Mouse (Mus musculus): Measurements from ENCODE around the gene Foxa3. TPM values are rescaled to one million over a fixed set of nuclear protein-coding genes. Genes with fewer than 3 reads are reported as not detected.
"Not testable (repeated sequence)": the region's sequence is repeated elsewhere in the genome, so short reads cannot be mapped to it uniquely, and the experiment has no call there.

Gene Foxa3
- 0.09 and 0.19 TPM in 2 replicates for polyA plus RNA-seq (2016; fragmentation: Nextera tagmentation; extraction: Ambion mirVana)

GRCm38 (mm10) chr7:19023357-19023814, at the start of gene Foxa3:
TSS of gene Foxa3 (minus strand) at chr7:19023538.
- Histone ChIP-seq H3K9ac (peak within 1 kb of the TSS; percentile 91), H3K4me1 (peaks cover 19% of the 10 kb centered on the region), H3K27me3 (replicated peaks) (peaks cover 30% of the 10 kb centered on the region), H3K9me3 (no peaks in the 10 kb centered on the region), H3K36me3 (peaks cover under 1% of the 10 kb centered on the region; the same call in 1 of the 2 replicates), H3K4me3 (peak within 1 kb of the TSS; percentile 93), H3K27ac (no peak within 1 kb of the TSS), H3K4me2 (replicated peaks) (peak within 1 kb of the TSS; percentile 89)
- ATAC-seq (ENCODE audit: low FRiP score, low read depth), result peak; percentile 39
- WGBS, result 4% methylated on average over 30 of the region's 30 CpGs

DNA sequence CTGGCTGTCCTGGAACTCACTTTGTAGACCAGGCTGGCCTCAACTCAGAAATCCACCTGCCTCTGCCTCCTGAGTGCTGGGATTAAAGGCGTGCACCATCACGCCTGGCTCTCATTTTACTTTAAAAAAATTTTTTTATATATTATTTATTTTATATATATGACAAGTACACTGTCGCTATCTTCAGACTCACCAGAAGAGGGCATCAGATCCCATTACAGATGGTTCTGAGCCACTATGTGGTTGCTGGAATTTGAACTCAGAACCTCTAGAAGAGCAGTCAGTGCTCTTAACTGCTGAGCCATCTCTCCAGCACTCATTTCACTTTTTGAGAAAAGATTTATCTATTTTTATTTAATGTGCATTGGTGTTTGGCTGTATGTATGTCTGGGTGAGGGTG, 47.7 kb upstream of the Foxa3 start:
- not testable (repeated sequence) for H3K4me1 ChIP-seq; H3K4me3 ChIP-seq; H3K36me3 ChIP-seq; H3K27ac ChIP-seq; ATAC-seq (ENCODE audit: low FRiP score, low read depth); H3K9ac ChIP-seq; H3K9me3 ChIP-seq; H3K4me2 ChIP-seq (replicated peaks)
- 55% methylated on average over 3 of the region's 3 CpGs for WGBS
- H3K27me3 ChIP-seq (replicated peaks), result peaks cover 13% of the 10 kb centered on the region

DNA sequence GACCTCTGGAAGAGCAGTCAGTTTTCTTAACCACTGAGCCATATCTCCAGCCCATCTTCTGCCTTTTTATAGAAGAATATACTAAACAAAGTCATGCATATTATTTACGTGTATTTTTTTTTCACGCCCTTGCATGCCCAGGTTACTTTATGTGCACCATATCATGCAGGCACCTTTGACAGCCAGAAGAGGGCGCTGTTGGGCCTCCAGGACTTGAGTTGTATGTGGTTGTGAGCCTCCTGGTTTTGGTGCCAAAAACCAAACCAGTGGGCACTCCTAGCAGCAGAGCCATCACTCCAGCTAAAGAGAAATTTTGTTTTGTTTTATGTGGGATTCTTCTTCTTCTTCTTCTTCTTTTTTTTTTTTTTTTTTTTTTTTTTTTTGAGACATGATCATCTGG, 46.2 kb upstream of the Foxa3 start:
- 49% methylated on average over 3 of the region's 3 CpGs for WGBS
- no peak overlapping the region for H3K9ac ChIP-seq
- no peak overlapping the region for H3K4me2 ChIP-seq (replicated peaks)
- H3K27me3 ChIP-seq (replicated peaks), result peaks cover 28% of the 10 kb centered on the region
- ATAC-seq (ENCODE audit: low FRiP score, low read depth), result no peak
- no peaks in the 10 kb centered on the region for H3K4me1 ChIP-seq
- no peaks in the 10 kb centered on the region for H3K9me3 ChIP-seq
- H3K36me3 ChIP-seq, result no peaks in the 10 kb centered on the region
- H3K4me3 ChIP-seq, result no peak overlapping the region
- H3K27ac ChIP-seq, result no peak overlapping the region

- no peak overlapping the region for H3K4me2 ChIP-seq (replicated peaks)
- ATAC-seq (ENCODE audit: low FRiP score, low read depth), result no peak
- H3K9ac ChIP-seq, result no peak overlapping the region
- H3K4me1 ChIP-seq, result no peaks in the 10 kb centered on the region
- peaks cover 33% of the 10 kb centered on the region for H3K27me3 ChIP-seq (replicated peaks)
- no peak overlapping the region for H3K4me3 ChIP-seq
- H3K27ac ChIP-seq, result no peak overlapping the region
- WGBS, result 10% methylated on average over 2 of the region's 2 CpGs
- no peaks in the 10 kb centered on the region for H3K9me3 ChIP-seq
- H3K36me3 ChIP-seq, result no peaks in the 10 kb centered on the region
Measured at GRCm38 (mm10) chr7:19068707-19069106, 45.4 kb upstream of the Foxa3 start.

DNA sequence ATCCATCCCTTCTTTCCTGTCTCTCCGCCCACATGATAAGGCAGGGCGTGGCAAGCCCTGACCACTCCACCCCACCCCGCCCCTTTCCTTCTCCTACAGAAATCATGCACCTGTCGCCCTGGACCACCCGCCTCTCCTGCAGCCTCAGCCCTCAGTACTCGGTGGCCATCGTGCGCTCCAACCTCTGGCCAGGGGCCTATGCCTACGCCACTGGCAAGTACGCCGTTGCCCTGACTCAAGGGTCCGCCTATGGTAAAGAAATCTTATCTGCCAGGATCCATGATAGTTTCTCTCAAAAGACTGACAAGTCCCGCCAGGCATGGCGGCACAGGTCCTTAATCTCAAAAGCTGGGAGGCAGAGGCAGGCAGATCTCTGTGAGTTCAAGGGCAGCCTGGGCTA, 44.6 kb upstream of the Foxa3 start:
- H3K4me1 ChIP-seq, result no peaks in the 10 kb centered on the region
- H3K4me2 ChIP-seq (replicated peaks), result no peak overlapping the region
- 70% methylated on average over 14 of the region's 14 CpGs for WGBS
- ATAC-seq (ENCODE audit: low FRiP score, low read depth), result no peak
- H3K27me3 ChIP-seq (replicated peaks), result peaks cover 33% of the 10 kb centered on the region
- no peak overlapping the region for H3K4me3 ChIP-seq
- no peak overlapping the region for H3K27ac ChIP-seq
- no peaks in the 10 kb centered on the region for H3K9me3 ChIP-seq
- no peak overlapping the region for H3K9ac ChIP-seq
- H3K36me3 ChIP-seq, result no peaks in the 10 kb centered on the region

DNA sequence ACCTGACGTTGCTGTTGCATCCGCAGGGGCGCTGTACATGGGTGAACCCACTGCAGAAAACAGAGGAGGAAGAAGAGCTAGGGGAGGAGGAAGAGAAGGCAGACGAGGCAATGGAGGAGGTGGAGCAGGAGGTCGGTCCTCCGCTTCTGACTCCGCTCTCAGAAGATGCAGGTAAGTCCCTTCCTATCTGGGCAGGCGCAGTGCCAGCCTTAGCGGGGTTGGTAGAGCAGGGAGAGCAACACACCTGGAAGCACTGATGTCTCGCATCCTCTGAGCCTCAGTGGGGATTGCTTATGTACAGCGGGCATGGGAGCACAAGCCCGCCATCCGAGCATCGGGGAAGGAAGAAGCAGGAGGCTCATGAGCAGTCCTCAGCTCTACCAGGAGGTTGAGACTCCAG, 43.7 kb upstream of the Foxa3 start:
- H3K27ac ChIP-seq, result no peak overlapping the region
- H3K4me1 ChIP-seq, result no peaks in the 10 kb centered on the region
- no peak overlapping the region for H3K4me2 ChIP-seq (replicated peaks)
- H3K9ac ChIP-seq, result no peak overlapping the region
- no peaks in the 10 kb centered on the region for H3K9me3 ChIP-seq
- H3K27me3 ChIP-seq (replicated peaks), result peaks cover 33% of the 10 kb centered on the region
- H3K36me3 ChIP-seq, result no peaks in the 10 kb centered on the region
- H3K4me3 ChIP-seq, result no peak overlapping the region
- no peak for ATAC-seq (ENCODE audit: low FRiP score, low read depth)
- 46% methylated on average over 14 of the region's 14 CpGs for WGBS

DNA sequence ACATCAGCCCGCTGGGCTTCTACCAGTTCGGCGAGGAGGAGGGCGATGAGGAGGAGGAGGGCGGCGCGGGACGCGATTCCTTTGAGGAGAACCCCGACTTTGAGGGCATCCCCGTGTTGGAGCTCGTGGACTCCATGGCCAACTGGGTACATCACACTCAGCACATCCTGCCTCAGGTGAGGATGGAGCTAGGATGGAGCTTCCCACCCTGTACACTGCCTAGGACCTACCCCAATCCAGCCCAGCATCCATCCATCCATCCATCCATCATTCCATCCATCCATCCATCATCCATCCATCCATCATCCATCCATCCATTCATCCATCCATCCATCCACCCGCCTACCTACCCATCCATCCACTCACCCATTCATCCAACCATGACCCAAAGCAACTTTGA, 42.6 kb upstream of the Foxa3 start:
- no peaks in the 10 kb centered on the region for H3K4me1 ChIP-seq
- no peak overlapping the region for H3K4me3 ChIP-seq
- ATAC-seq (ENCODE audit: low FRiP score, low read depth), result no peak
- H3K36me3 ChIP-seq, result no peaks in the 10 kb centered on the region
- WGBS, result 45% methylated on average over 13 of the region's 13 CpGs
- H3K27ac ChIP-seq, result no peak overlapping the region
- H3K9me3 ChIP-seq, result no peaks in the 10 kb centered on the region
- peaks cover 33% of the 10 kb centered on the region for H3K27me3 ChIP-seq (replicated peaks)
- H3K4me2 ChIP-seq (replicated peaks), result 0 out of 2 replicates have a peak overlapping the region, but pooled peaks have one; percentile 14
- no peak overlapping the region for H3K9ac ChIP-seq

GRCm38 (mm10) chr7:19057405-19057804, 34.1 kb upstream of the Foxa3 start:
- Histone ChIP-seq H3K9me3 (no peaks in the 10 kb centered on the region), H3K27ac (no peak overlapping the region), H3K9ac (no peak overlapping the region), H3K4me1 (peaks cover 11% of the 10 kb centered on the region), H3K4me3 (no peak overlapping the region), H3K36me3 (peaks cover 6% of the 10 kb centered on the region; the same call in 1 of the 2 replicates), H3K4me2 (replicated peaks) (no peak overlapping the region), H3K27me3 (replicated peaks) (no peaks in the 10 kb centered on the region)
- ATAC-seq (ENCODE audit: low FRiP score, low read depth), result no peak
- 90% methylated on average over 10 of the region's 10 CpGs for WGBS

GRCm38 (mm10) chr7:19055108-19055507, 31.8 kb upstream of the Foxa3 start:
- ATAC-seq (ENCODE audit: low FRiP score, low read depth), result no peak
- H3K27me3 ChIP-seq (replicated peaks), result no peaks in the 10 kb centered on the region
- H3K4me3 ChIP-seq, result no peak overlapping the region
- no peak overlapping the region for H3K4me2 ChIP-seq (replicated peaks)
- 92% methylated on average over 8 of the region's 8 CpGs for WGBS
- H3K4me1 ChIP-seq, result peaks cover 11% of the 10 kb centered on the region
- H3K36me3 ChIP-seq, result peaks cover 27% of the 10 kb centered on the region
- 0 out of 2 replicates have a peak overlapping the region, but pooled peaks have one; percentile 29 for H3K9ac ChIP-seq
- no peaks in the 10 kb centered on the region for H3K9me3 ChIP-seq
- no peak overlapping the region for H3K27ac ChIP-seq

DNA sequence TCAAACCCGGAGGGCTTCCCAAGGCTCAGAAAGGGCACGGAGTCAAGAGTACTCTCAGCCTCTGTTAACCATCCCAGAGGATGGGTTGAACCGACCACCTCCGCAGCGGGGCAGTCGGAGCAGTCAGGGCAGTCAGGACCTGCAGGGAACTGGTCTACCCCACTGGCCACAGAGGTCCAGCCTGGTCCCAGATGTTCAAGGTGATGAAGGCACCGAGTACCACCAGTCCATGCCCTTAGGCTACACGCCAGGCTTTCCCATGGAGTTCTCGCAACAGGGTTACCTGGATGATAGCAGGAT, 31.4 kb upstream of the Foxa3 start:
- Histone ChIP-seq H3K4me2 (replicated peaks) (peak overlapping the region; percentile 59), H3K27me3 (replicated peaks) (no peaks in the 10 kb centered on the region), H3K9ac (0 out of 2 replicates have a peak overlapping the region, but pooled peaks have one; percentile 29), H3K4me1 (peaks cover 11% of the 10 kb centered on the region), H3K27ac (no peak overlapping the region), H3K9me3 (no peaks in the 10 kb centered on the region), H3K36me3 (peaks cover 31% of the 10 kb centered on the region), H3K4me3 (peak overlapping the region; percentile 18; the same call in 1 of the 2 replicates)
- 65% methylated on average over 9 of the region's 9 CpGs for WGBS
- ATAC-seq (ENCODE audit: low FRiP score, low read depth), result no peak

DNA sequence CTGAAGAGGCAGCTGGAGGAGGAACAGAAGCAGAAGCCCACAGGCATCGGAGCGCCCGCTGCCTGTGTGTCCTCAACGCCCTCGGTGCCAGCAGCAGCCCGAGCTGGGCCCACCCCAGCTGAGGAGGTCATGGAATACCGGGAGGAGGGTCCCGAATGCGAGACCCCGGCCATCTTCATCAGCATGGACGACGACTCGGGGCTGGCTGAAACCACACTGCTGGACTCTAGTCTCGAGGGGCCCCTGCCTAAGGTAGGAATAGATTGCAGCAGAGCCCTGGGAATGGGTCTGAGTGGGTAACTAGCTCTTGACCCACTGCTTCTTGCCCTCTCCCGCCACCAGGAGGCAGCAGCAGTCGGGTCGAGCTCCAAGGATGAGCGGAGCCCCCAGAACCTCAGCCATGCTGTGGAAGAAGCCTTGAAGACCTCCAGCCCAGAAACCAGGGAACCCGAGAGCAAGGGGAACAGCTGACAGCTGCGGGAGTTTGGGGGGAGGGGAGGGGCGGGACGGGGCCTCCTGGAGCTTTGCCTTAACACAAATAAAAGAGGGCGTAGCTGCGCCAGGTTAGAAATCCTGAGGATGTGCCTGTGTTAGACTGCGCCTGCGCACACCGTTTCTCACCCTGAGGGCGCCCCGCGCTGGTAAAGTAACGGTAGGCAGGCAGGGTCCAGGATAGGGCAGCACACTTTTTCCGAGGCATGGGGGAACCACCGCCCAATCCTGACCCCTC, 30.9 kb upstream of the Foxa3 start, which contains the start of gene Rsph6a:
TSS of gene Rsph6a (plus strand) at position 644 of the 730 bp plus-strand sequence.
- Histone ChIP-seq H3K9me3 (no peaks in the 10 kb centered on the region), H3K4me3 (peak within 1 kb of the TSS; percentile 18; the same call in 1 of the 2 replicates), H3K27ac (no peak within 1 kb of the TSS), H3K9ac (0 out of 2 replicates have a peak within 1 kb of the TSS, but pooled peaks have one; percentile 29), H3K4me2 (replicated peaks) (peak within 1 kb of the TSS; percentile 59), H3K36me3 (peaks cover 36% of the 10 kb centered on the region), H3K4me1 (peaks cover 11% of the 10 kb centered on the region), H3K27me3 (replicated peaks) (no peaks in the 10 kb centered on the region)
- peak; percentile 74 for ATAC-seq (ENCODE audit: low FRiP score, low read depth)
- WGBS, result 20% methylated on average over 33 of the region's 33 CpGs

- Histone ChIP-seq H3K36me3 (peaks cover 47% of the 10 kb centered on the region), H3K9me3 (no peaks in the 10 kb centered on the region), H3K4me2 (replicated peaks) (no peak overlapping the region), H3K9ac (no peak overlapping the region), H3K4me3 (no peak overlapping the region), H3K27ac (no peak overlapping the region), H3K4me1 (peaks cover 11% of the 10 kb centered on the region), H3K27me3 (replicated peaks) (no peaks in the 10 kb centered on the region)
- no peak for ATAC-seq (ENCODE audit: low FRiP score, low read depth)
- 90% methylated on average over 7 of the region's 7 CpGs for WGBS
Measured at GRCm38 (mm10) chr7:19053136-19053532, 29.8 kb upstream of the Foxa3 start.

All from neural tube, embryonic 12.5 days (tissue).